Mouse (Mus musculus): ENCODE measurements around the gene Dab2ip. TPM values are rescaled to one million over a fixed set of nuclear protein-coding genes. Genes with fewer than 3 reads are reported as not detected.

The Dab2ip gene
- polyA plus RNA-seq, 1 experiment from 2014 or later = 48.1 TPM

DNA sequence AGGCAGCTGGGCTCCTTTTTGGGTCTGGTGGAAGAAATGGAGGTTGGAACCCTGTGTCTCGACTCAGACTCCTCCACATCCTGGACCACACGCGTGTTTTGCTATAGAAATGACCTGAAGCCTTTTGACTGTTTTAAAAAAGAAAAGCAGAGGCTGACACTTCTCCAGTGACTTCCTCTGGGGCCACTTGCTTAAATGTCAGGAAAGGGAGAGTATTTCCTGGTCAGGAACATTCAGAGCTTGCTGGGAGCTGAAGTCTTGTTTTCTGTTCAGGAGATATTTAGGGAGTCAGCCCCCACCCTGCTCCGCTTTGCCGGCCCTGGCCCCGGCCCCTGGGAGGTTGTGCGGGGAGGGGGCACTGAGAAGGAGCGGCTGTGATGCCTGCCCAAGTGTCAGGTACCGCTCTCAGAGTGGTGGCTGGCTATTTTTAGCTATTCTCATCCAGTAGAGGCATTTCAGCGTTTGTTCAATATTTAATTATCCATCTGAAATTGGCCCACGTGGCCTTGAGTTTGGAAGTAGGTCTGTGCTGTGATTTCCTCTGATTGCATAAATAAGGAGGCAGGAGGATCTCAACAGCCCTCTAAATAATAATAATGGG, 69.3 kb downstream of the Dab2ip start:
- H3K9me3 ChIP-seq (ENCODE audit: control insufficient read depth, low read length) = no peaks in the 10 kb centered on the region
- H3K4me3 ChIP-seq (ENCODE audit: low read depth, low read length) = no peak overlapping the region
- H3K27me3 ChIP-seq (ENCODE audit: control insufficient read depth, insufficient read depth, low read length) = no peaks in the 10 kb centered on the region
- ATAC-seq (ENCODE audit: low FRiP score, low TSS enrichment) (no peak), DNase-seq (ENCODE audit: low spot score) (no peak)
- TF ChIP-seq CTCF (IDR thresholded peaks at IDR 0.05; ENCODE audit: low read depth) = no peak
- TF ChIP-seq EP300 (optimal IDR thresholded peaks at IDR 0.05) = no peak
- H3K36me3 ChIP-seq (ENCODE audit: control insufficient read depth, insufficient read depth, low read length) = no peaks in the 10 kb centered on the region
- peaks cover 13% of the 10 kb centered on the region for H3K4me1 ChIP-seq (replicated peaks; ENCODE audit: control insufficient read depth, insufficient read depth)
- no peak overlapping the region for H3K4me2 ChIP-seq (replicated peaks; ENCODE audit: low read depth)
- H3K9ac ChIP-seq (ENCODE audit: low read length) = no peak overlapping the region
- WGBS = 40% methylated on average over 11 of the region's 11 CpGs
- no peak overlapping the region; the same call in 1 of the 2 replicates for H3K27ac ChIP-seq (replicated peaks)

DNA sequence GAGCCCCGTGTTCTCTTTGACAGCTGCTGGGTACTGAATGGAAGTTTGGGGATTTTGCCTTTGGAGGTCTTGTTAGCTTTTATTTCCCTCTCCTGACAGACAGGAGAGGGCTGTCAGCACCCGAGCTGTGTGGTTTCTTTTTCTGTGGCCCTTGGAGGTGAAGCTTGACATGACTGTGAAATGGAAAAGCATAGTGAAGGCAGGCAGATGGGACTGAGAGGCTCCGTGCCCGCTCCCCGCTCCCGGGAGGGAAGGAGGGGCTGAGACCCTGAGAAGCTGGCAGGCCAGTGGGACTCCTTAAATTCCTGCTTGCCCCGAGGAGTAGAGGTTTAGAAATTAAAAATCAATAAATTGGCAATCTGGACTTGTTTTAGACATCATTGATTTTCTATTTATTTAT, 70.0 kb downstream of the Dab2ip start:
- peaks cover 9% of the 10 kb centered on the region for H3K4me1 ChIP-seq (replicated peaks; ENCODE audit: control insufficient read depth, insufficient read depth)
- TF ChIP-seq CTCF (IDR thresholded peaks at IDR 0.05; ENCODE audit: low read depth) (no peak), EP300 (optimal IDR thresholded peaks at IDR 0.05) (no peak)

GRCm38 (mm10) chr2:35628656-35629055, 70.6 kb downstream of the Dab2ip start:
- WGBS = 90% methylated on average over 4 of the region's 4 CpGs
- H3K9me3 ChIP-seq (ENCODE audit: control insufficient read depth, low read length) = no peaks in the 10 kb centered on the region
- H3K36me3 ChIP-seq (ENCODE audit: control insufficient read depth, insufficient read depth, low read length) = no peaks in the 10 kb centered on the region
- H3K9ac ChIP-seq (ENCODE audit: low read length) = no peak overlapping the region
- H3K27me3 ChIP-seq (ENCODE audit: control insufficient read depth, insufficient read depth, low read length) = no peaks in the 10 kb centered on the region
- peaks cover 3% of the 10 kb centered on the region for H3K4me1 ChIP-seq (replicated peaks; ENCODE audit: control insufficient read depth, insufficient read depth)
- H3K4me3 ChIP-seq (ENCODE audit: low read depth, low read length) = no peak overlapping the region
- DNase-seq (ENCODE audit: low spot score) (no peak), ATAC-seq (ENCODE audit: low FRiP score, low TSS enrichment) (no peak)
- H3K27ac ChIP-seq (replicated peaks) = no peak overlapping the region
- no peak overlapping the region for H3K4me2 ChIP-seq (replicated peaks; ENCODE audit: low read depth)
- TF ChIP-seq CTCF (IDR thresholded peaks at IDR 0.05; ENCODE audit: low read depth) = no peak
- TF ChIP-seq EP300 (optimal IDR thresholded peaks at IDR 0.05) = no peak

More for the DNA sequence above, 70.0 kb downstream of the Dab2ip start:
- H3K36me3 ChIP-seq (ENCODE audit: control insufficient read depth, insufficient read depth, low read length) = no peaks in the 10 kb centered on the region
- H3K9ac ChIP-seq (ENCODE audit: low read length) = no peak overlapping the region
- H3K9me3 ChIP-seq (ENCODE audit: control insufficient read depth, low read length) = no peaks in the 10 kb centered on the region
- no peak overlapping the region for H3K4me2 ChIP-seq (replicated peaks; ENCODE audit: low read depth)
- no peaks in the 10 kb centered on the region for H3K27me3 ChIP-seq (ENCODE audit: control insufficient read depth, insufficient read depth, low read length)
- no peak overlapping the region for H3K27ac ChIP-seq (replicated peaks)
- WGBS = 65% methylated on average over 7 of the region's 7 CpGs
- H3K4me3 ChIP-seq (ENCODE audit: low read depth, low read length) = no peak overlapping the region
- ATAC-seq (ENCODE audit: low FRiP score, low TSS enrichment) (no peak), DNase-seq (ENCODE audit: low spot score) (no peak)

GRCm38 (mm10) chr2:35629126-35629525, 71.1 kb downstream of the Dab2ip start:
- H3K9me3 ChIP-seq (ENCODE audit: control insufficient read depth, low read length) = no peaks in the 10 kb centered on the region
- 90% methylated on average over 5 of the region's 8 CpGs for WGBS
- no peak overlapping the region for H3K27ac ChIP-seq (replicated peaks)
- no peaks in the 10 kb centered on the region; the same call in none of the 2 replicates for H3K4me1 ChIP-seq (replicated peaks; ENCODE audit: control insufficient read depth, insufficient read depth)
- no peak overlapping the region for H3K9ac ChIP-seq (ENCODE audit: low read length)
- no peaks in the 10 kb centered on the region for H3K36me3 ChIP-seq (ENCODE audit: control insufficient read depth, insufficient read depth, low read length)
- H3K27me3 ChIP-seq (ENCODE audit: control insufficient read depth, insufficient read depth, low read length) = no peaks in the 10 kb centered on the region
- no peak for TF ChIP-seq EP300 (optimal IDR thresholded peaks at IDR 0.05)
- DNase-seq (ENCODE audit: low spot score) (no peak), ATAC-seq (ENCODE audit: low FRiP score, low TSS enrichment) (no peak)
- no peak overlapping the region for H3K4me2 ChIP-seq (replicated peaks; ENCODE audit: low read depth)
- H3K4me3 ChIP-seq (ENCODE audit: low read depth, low read length) = no peak overlapping the region

DNA sequence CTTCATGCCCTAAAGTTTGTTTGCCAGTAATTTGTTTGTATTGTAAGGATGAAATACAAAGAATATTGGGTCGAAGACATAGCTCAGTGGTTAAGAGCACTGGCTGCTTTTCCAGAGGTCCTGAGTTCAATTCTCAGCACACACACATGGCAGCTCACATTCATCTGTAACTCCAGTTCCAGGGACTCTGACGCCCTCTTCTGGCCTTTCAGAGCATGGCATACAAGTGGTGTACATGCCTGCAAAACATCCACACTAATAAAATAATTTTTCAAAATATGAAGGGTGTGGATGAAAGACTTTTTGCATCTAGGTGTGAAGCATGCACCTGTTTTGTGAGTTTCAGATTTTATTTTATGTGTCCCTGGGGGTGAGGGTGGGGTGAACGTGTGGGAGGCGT, 75.3 kb downstream of the Dab2ip start:
- no peaks in the 10 kb centered on the region for H3K9me3 ChIP-seq (ENCODE audit: control insufficient read depth, low read length)
- no peaks in the 10 kb centered on the region for H3K36me3 ChIP-seq (ENCODE audit: control insufficient read depth, insufficient read depth, low read length)
- no peaks in the 10 kb centered on the region for H3K27me3 ChIP-seq (ENCODE audit: control insufficient read depth, insufficient read depth, low read length)
- H3K4me2 ChIP-seq (replicated peaks; ENCODE audit: low read depth) = no peak overlapping the region
- WGBS = 87% methylated on average over 4 of the region's 4 CpGs
- H3K27ac ChIP-seq (replicated peaks) = no peak overlapping the region
- no peak overlapping the region for H3K9ac ChIP-seq (ENCODE audit: low read length)
- H3K4me3 ChIP-seq (ENCODE audit: low read depth, low read length) = no peak overlapping the region
- H3K4me1 ChIP-seq (replicated peaks; ENCODE audit: control insufficient read depth, insufficient read depth) = no peaks in the 10 kb centered on the region
- TF ChIP-seq EP300 (optimal IDR thresholded peaks at IDR 0.05) = no peak
- peak; percentile 60 for TF ChIP-seq CTCF (IDR thresholded peaks at IDR 0.05; ENCODE audit: low read depth)
- no peak for DNase-seq (ENCODE audit: low spot score)
- no peak for ATAC-seq (ENCODE audit: low FRiP score, low TSS enrichment)

- no peak for DNase-seq (ENCODE audit: low spot score)
- Histone ChIP-seq H3K4me3 (ENCODE audit: low read depth, low read length) (no peak overlapping the region), H3K9me3 (ENCODE audit: control insufficient read depth, low read length) (no peaks in the 10 kb centered on the region), H3K36me3 (ENCODE audit: control insufficient read depth, insufficient read depth, low read length) (no peaks in the 10 kb centered on the region), H3K9ac (ENCODE audit: low read length) (no peak overlapping the region), H3K27ac (replicated peaks) (no peak overlapping the region), H3K4me2 (replicated peaks; ENCODE audit: low read depth) (no peak overlapping the region), H3K4me1 (replicated peaks; ENCODE audit: control insufficient read depth, insufficient read depth) (no peaks in the 10 kb centered on the region; the same call in 1 of the 2 replicates), H3K27me3 (ENCODE audit: control insufficient read depth, insufficient read depth, low read length) (no peaks in the 10 kb centered on the region)
- WGBS = 89% methylated on average over 4 of the region's 4 CpGs
- TF ChIP-seq EP300 (optimal IDR thresholded peaks at IDR 0.05) (no peak), CTCF (IDR thresholded peaks at IDR 0.05; ENCODE audit: low read depth) (no peak)
- no peak for ATAC-seq (ENCODE audit: low FRiP score, low TSS enrichment)
Measured at GRCm38 (mm10) chr2:35634963-35635362, 76.9 kb downstream of the Dab2ip start.
